Mouse (Mus musculus): ENCODE data around the gene Ppa2. TPM values are rescaled to one million over a fixed set of nuclear protein-coding genes. Genes with fewer than 3 reads are reported as not detected.

Gene Ppa2
- 89.6 and 89.8 TPM in 2 replicates for polyA plus RNA-seq (2015; fragmentation: Nextera tagmentation; extraction: Ambion mirVana)

DNA sequence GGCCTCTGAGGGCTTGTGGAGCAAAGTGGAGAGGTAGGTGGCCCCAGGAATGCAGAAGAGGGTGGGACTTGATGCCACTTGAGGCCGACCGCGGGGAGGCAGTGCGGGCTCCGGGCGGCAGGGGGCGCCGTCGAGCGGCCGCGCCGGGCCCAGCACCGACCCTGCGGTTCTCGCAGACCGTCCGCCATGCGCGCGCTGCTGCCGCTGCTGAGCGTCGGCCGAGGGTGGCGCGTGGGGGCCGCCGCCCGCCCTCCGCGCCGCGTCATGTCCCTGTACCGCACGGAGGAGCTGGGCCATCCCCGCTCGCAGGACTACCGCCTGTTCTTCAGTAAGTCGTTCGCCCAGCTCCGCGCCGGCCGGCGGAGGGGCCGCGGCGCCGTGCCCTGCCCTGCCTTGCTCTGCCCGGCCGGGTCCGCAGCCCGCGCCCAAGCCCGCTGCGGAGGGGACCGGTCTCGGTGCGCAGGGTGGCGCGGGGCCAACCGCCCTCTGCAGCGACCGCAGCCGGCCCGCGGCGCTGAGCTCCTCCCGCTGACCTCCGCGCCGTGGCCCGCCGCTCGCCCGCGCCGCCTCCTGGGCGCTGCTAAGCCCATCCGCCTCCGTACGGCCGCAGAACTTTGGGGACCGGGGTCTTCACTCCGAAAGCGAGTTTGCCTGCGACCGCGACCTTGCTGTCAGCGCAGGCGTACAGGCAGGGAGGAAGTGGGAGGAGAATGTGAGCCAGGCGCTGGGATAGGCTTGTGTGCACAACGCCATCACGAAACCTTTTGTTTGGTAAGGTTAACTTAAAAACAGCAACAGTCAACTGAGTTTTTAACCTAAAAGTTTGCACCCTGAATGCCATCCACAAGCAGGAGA, at the start of gene Ppa2:
Ppa2 (plus strand) TSS at position 157 of the 855 bp plus-strand sequence.
- H3K36me3 ChIP-seq (ENCODE audit: control insufficient read depth, insufficient read depth, low read length), result 0 out of 2 replicates have a peak, but pooled peaks cover 2% of the 10 kb centered on the region
- ATAC-seq (ENCODE audit: insufficient read depth, low FRiP score), result peak; percentile 92
- WGBS, result under 1% methylated on average over 93 of the region's 95 CpGs

DNA sequence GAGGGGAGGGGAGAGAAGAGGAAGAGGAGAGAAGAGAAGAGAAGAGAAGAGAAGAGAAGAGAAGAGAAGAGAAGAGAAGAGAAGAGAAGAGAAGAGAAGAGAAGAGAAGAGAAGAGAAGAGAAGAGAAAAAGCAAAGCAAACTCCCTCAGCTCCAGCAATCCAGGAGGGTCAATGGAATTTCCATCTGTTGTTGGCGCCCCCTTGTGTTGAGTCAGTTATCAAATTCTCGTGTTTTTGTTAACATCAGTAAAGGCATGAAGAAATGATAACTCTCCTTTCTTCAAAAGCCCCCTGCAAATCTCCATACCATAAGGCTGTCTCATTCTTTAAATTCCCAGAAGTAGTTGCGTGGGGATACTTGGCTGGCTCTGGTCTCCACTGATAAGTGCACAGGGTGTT, 38.0 kb upstream of the Ppa2 start:
- Histone ChIP-seq H3K27me3 (ENCODE audit: control insufficient read depth, insufficient read depth, low read length) (no peaks in the 10 kb centered on the region), H3K36me3 (ENCODE audit: control insufficient read depth, insufficient read depth, low read length) (no peaks in the 10 kb centered on the region), H3K4me1 (ENCODE audit: control insufficient read depth, insufficient read depth, low read length) (no peaks in the 10 kb centered on the region), H3K4me3 (replicated peaks; ENCODE audit: low read length) (no peak overlapping the region), H3K27ac (ENCODE audit: low read length) (no peak overlapping the region), H3K9me3 (replicated peaks; ENCODE audit: control insufficient read depth, low read length) (no peaks in the 10 kb centered on the region), H3K9ac (ENCODE audit: low read length) (no peak overlapping the region), H3K4me2 (ENCODE audit: low read depth, low read length) (no peak overlapping the region)
- ATAC-seq (ENCODE audit: insufficient read depth, low FRiP score), result no peak
- 23% methylated on average over 3 of the region's 3 CpGs for WGBS

More for the DNA sequence above, at the start of gene Ppa2:
- Histone ChIP-seq H3K4me1 (ENCODE audit: control insufficient read depth, insufficient read depth, low read length) (no peaks in the 10 kb centered on the region; the same call in 1 of the 2 replicates), H3K9me3 (replicated peaks; ENCODE audit: control insufficient read depth, low read length) (peaks cover 12% of the 10 kb centered on the region; the same call in 1 of the 2 replicates), H3K9ac (ENCODE audit: low read length) (peak within 1 kb of the TSS; percentile 97), H3K27me3 (ENCODE audit: control insufficient read depth, insufficient read depth, low read length) (no peaks in the 10 kb centered on the region), H3K4me2 (ENCODE audit: low read depth, low read length) (peak within 1 kb of the TSS; percentile 76), H3K27ac (ENCODE audit: low read length) (peak within 1 kb of the TSS; percentile 98), H3K4me3 (replicated peaks; ENCODE audit: low read length) (peak within 1 kb of the TSS; percentile 82)

DNA sequence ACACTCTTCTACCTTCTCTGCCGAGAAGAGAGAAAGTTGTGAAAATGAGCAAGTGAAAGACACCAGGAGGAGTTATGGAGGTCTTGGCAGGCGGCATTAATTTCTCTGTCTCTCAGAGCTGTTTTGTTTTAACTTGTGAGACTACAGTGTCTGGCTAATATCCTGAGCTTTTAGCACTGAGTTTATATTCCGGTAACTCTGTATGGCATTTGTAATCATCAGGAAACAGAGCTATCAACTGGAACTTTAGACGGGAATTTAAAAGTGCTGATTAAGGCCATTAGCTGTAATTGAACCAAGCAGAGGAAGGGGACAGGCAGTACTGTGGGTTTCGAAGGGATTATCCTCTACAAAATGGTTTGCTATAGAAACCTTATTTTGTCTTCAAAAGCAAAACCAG, 25.3 kb upstream of the Ppa2 start:
- Histone ChIP-seq H3K27ac (ENCODE audit: low read length) (no peak overlapping the region), H3K27me3 (ENCODE audit: control insufficient read depth, insufficient read depth, low read length) (no peaks in the 10 kb centered on the region), H3K4me3 (replicated peaks; ENCODE audit: low read length) (no peak overlapping the region), H3K4me2 (ENCODE audit: low read depth, low read length) (no peak overlapping the region), H3K36me3 (ENCODE audit: control insufficient read depth, insufficient read depth, low read length) (no peaks in the 10 kb centered on the region), H3K9me3 (replicated peaks; ENCODE audit: control insufficient read depth, low read length) (no peaks in the 10 kb centered on the region), H3K4me1 (ENCODE audit: control insufficient read depth, insufficient read depth, low read length) (0 out of 2 replicates have a peak, but pooled peaks cover 2% of the 10 kb centered on the region), H3K9ac (ENCODE audit: low read length) (no peak overlapping the region)
- no peak for ATAC-seq (ENCODE audit: insufficient read depth, low FRiP score)
- WGBS, result 41% methylated on average over 5 of the region's 5 CpGs

DNA sequence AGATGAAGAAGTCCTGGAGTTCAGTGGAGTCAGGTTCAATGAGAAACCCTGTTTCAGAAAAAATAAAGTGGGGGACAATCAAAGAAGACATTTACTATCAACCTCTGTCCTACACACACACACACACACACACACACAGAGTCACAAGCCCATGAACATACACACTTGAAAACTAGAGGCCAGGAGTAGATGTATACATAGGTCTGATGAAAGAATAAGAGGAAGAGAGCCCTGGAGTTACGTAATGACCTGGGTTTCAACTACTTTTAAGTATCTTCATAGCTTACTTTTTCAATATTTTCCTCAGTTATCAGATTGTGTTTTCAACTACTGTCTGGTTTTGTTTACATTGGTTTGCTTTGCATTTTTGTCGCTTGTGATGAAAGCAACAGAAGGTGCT, 21.1 kb upstream of the Ppa2 start:
- no peaks in the 10 kb centered on the region for H3K27me3 ChIP-seq (ENCODE audit: control insufficient read depth, insufficient read depth, low read length)

DNA sequence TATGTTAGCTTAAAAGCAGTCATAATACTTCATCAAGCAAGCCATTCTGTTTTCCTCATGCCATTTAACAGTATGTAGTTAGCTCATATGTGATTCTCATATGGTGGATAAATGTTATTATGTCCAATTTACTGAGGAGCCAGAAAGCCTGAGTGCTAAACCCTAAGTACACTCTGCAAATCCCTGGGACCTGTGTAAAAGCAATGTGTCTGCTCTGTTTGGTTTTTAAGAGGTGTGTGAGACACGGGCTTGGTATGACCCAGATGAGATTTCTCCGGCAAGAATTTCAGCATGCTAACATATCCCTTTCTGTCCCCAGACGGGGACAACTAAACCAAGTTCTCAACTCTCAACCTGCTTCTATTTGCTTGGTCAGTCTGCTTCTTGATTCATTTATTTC, 5.6 kb upstream of the Ppa2 start:
- Histone ChIP-seq H3K9me3 (replicated peaks; ENCODE audit: control insufficient read depth, low read length) (peaks cover 7% of the 10 kb centered on the region; the same call in 1 of the 2 replicates), H3K9ac (ENCODE audit: low read length) (no peak overlapping the region), H3K4me3 (replicated peaks; ENCODE audit: low read length) (no peak overlapping the region), H3K4me1 (ENCODE audit: control insufficient read depth, insufficient read depth, low read length) (no peaks in the 10 kb centered on the region), H3K36me3 (ENCODE audit: control insufficient read depth, insufficient read depth, low read length) (0 out of 2 replicates have a peak, but pooled peaks cover 2% of the 10 kb centered on the region), H3K27ac (ENCODE audit: low read length) (no peak overlapping the region), H3K4me2 (ENCODE audit: low read depth, low read length) (no peak overlapping the region), H3K27me3 (ENCODE audit: control insufficient read depth, insufficient read depth, low read length) (no peaks in the 10 kb centered on the region)
- ATAC-seq (ENCODE audit: insufficient read depth, low FRiP score), result no peak
- WGBS, result 72% methylated on average over 3 of the region's 3 CpGs

More for the DNA sequence above, 21.1 kb upstream of the Ppa2 start:
- H3K4me2 ChIP-seq (ENCODE audit: low read depth, low read length), result no peak overlapping the region
- H3K4me3 ChIP-seq (replicated peaks; ENCODE audit: low read length), result no peak overlapping the region
- 0 out of 2 replicates have a peak, but pooled peaks cover 2% of the 10 kb centered on the region for H3K4me1 ChIP-seq (ENCODE audit: control insufficient read depth, insufficient read depth, low read length)
- H3K27ac ChIP-seq (ENCODE audit: low read length), result no peak overlapping the region
- 86% methylated on average over 2 of the region's 2 CpGs for WGBS
- H3K9ac ChIP-seq (ENCODE audit: low read length), result no peak overlapping the region
- no peaks in the 10 kb centered on the region for H3K9me3 ChIP-seq (replicated peaks; ENCODE audit: control insufficient read depth, low read length)
- no peaks in the 10 kb centered on the region for H3K36me3 ChIP-seq (ENCODE audit: control insufficient read depth, insufficient read depth, low read length)
- no peak for ATAC-seq (ENCODE audit: insufficient read depth, low FRiP score)

DNA sequence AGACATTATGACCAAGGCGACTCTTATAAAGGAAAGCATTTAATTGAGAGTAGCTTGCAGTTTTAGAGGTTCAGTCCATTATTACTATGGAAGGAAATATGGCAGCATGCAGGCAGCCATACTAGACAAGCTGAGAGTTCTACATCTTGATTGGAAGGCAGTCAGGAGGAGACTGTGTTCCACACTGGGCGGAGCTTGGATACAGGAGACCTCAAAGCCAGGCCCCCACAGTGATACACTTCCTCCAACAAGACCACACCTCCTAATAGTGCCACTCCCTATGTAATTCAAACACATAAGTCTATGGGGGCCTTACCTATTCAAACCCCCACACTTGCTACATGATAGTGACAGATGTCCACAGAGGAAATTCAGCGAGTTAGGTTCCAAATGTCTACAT, 1.5 kb upstream of the Ppa2 start:
- 0 out of 2 replicates have a peak, but pooled peaks cover 2% of the 10 kb centered on the region for H3K36me3 ChIP-seq (ENCODE audit: control insufficient read depth, insufficient read depth, low read length)
- ATAC-seq (ENCODE audit: insufficient read depth, low FRiP score), result no peak
- H3K27me3 ChIP-seq (ENCODE audit: control insufficient read depth, insufficient read depth, low read length), result no peaks in the 10 kb centered on the region
- H3K9me3 ChIP-seq (replicated peaks; ENCODE audit: control insufficient read depth, low read length), result peaks cover 12% of the 10 kb centered on the region; the same call in 1 of the 2 replicates
- no peak overlapping the region for H3K4me3 ChIP-seq (replicated peaks; ENCODE audit: low read length)
- H3K4me2 ChIP-seq (ENCODE audit: low read depth, low read length), result no peak overlapping the region
- WGBS, result 92% methylated on average over 3 of the region's 3 CpGs
- no peak overlapping the region for H3K9ac ChIP-seq (ENCODE audit: low read length)
- H3K4me1 ChIP-seq (ENCODE audit: control insufficient read depth, insufficient read depth, low read length), result no peaks in the 10 kb centered on the region; the same call in 1 of the 2 replicates
- no peak overlapping the region for H3K27ac ChIP-seq (ENCODE audit: low read length)

DNA sequence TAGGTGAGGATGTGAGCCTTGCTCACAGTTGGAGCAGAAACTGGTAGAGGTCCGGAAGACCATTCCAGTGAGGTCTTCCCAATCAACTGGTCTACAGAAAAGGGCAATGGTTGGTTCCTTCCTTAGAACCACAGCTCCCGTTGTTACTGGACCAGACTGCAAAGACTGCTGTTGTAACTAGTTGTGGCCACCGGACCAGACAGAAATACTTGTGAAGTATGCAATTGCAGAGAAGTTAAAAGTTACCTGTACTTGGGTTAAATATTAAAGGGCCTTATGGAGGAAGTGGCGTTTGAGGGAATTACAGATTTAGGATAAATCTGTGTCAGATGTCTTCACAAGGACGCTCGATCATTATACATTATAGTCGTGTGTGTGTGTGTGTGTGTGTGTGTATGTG, 551 bp upstream of the Ppa2 start:
- 93% methylated on average over 7 of the region's 7 CpGs for WGBS
- Histone ChIP-seq H3K27me3 (ENCODE audit: control insufficient read depth, insufficient read depth, low read length) (no peaks in the 10 kb centered on the region), H3K9me3 (replicated peaks; ENCODE audit: control insufficient read depth, low read length) (peaks cover 12% of the 10 kb centered on the region; the same call in 1 of the 2 replicates), H3K36me3 (ENCODE audit: control insufficient read depth, insufficient read depth, low read length) (0 out of 2 replicates have a peak, but pooled peaks cover 2% of the 10 kb centered on the region), H3K4me1 (ENCODE audit: control insufficient read depth, insufficient read depth, low read length) (no peaks in the 10 kb centered on the region; the same call in 1 of the 2 replicates), H3K4me3 (replicated peaks; ENCODE audit: low read length) (no peak overlapping the region; the same call in 1 of the 2 replicates), H3K9ac (ENCODE audit: low read length) (no peak overlapping the region), H3K27ac (ENCODE audit: low read length) (no peak overlapping the region), H3K4me2 (ENCODE audit: low read depth, low read length) (no peak overlapping the region; the same call in 1 of the 2 replicates)
- ATAC-seq (ENCODE audit: insufficient read depth, low FRiP score), result no peak

DNA sequence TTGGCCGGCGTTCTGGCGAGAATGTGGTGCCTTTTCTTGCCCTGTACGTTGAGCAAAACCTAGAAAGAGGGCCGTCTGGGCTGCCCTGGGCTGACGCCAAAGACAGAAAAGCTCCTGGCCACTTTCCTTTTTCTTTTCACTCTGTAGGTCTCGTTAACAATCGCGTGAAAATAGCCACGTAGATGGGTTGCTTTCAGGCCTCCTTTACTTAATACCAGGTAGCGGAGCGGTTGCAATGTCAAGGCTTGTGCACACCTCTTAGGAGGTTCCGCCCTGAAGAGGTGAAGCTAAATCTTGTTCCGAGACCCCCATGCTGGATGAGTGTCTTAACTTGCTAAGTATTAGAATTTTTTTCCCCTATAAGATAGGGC, 884 bp downstream of the Ppa2 start:
- no peak for ATAC-seq (ENCODE audit: insufficient read depth, low FRiP score)
- Histone ChIP-seq H3K9ac (ENCODE audit: low read length) (peak overlapping the region; percentile 97), H3K36me3 (ENCODE audit: control insufficient read depth, insufficient read depth, low read length) (0 out of 2 replicates have a peak, but pooled peaks cover 2% of the 10 kb centered on the region), H3K9me3 (replicated peaks; ENCODE audit: control insufficient read depth, low read length) (peaks cover 12% of the 10 kb centered on the region; the same call in 1 of the 2 replicates), H3K4me1 (ENCODE audit: control insufficient read depth, insufficient read depth, low read length) (no peaks in the 10 kb centered on the region; the same call in 1 of the 2 replicates), H3K27ac (ENCODE audit: low read length) (peak overlapping the region; percentile 98), H3K4me2 (ENCODE audit: low read depth, low read length) (peak overlapping the region; percentile 76), H3K27me3 (ENCODE audit: control insufficient read depth, insufficient read depth, low read length) (no peaks in the 10 kb centered on the region), H3K4me3 (replicated peaks; ENCODE audit: low read length) (peak overlapping the region; percentile 82)
- 18% methylated on average over 14 of the region's 14 CpGs for WGBS

DNA sequence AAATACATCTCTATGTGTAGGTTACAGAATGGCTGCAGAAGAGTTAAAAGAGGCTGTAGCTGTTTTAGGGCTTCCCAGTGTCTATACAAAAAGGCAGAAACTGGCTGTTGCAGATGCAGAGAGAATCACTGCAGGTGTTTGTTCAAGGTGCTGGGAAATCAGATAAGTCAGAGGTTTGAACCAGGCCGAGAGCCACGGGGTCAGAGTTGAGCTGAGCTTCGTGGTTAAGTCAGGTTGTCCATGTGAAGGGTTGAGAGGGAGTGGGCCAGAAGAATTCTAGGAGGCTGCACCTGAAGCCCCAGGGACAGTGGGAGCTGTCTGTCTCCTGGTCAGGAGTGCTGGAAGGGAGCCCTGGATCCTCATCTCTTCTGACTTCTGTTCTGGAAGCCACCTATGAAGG, 2.4 kb downstream of the Ppa2 start:
- no peaks in the 10 kb centered on the region; the same call in 1 of the 2 replicates for H3K4me1 ChIP-seq (ENCODE audit: control insufficient read depth, insufficient read depth, low read length)
- H3K27ac ChIP-seq (ENCODE audit: low read length), result no peak overlapping the region
- H3K4me3 ChIP-seq (replicated peaks; ENCODE audit: low read length), result no peak overlapping the region
- no peaks in the 10 kb centered on the region for H3K27me3 ChIP-seq (ENCODE audit: control insufficient read depth, insufficient read depth, low read length)
- 68% methylated on average over 3 of the region's 3 CpGs for WGBS
- H3K9ac ChIP-seq (ENCODE audit: low read length), result no peak overlapping the region
- no peak for ATAC-seq (ENCODE audit: insufficient read depth, low FRiP score)
- H3K4me2 ChIP-seq (ENCODE audit: low read depth, low read length), result no peak overlapping the region
- peaks cover 12% of the 10 kb centered on the region; the same call in 1 of the 2 replicates for H3K9me3 ChIP-seq (replicated peaks; ENCODE audit: control insufficient read depth, low read length)
- 0 out of 2 replicates have a peak, but pooled peaks cover 2% of the 10 kb centered on the region for H3K36me3 ChIP-seq (ENCODE audit: control insufficient read depth, insufficient read depth, low read length)

Data from stomach, embryonic 16.5 days (tissue).